In genomic region chr19:36348161-36348800, GRCm38 (mm10) we compare ENCODE assay signal across 8 mouse cellular contexts. TPM values are rescaled to one million over a fixed set of nuclear protein-coding genes. Genes with fewer than 3 reads are reported as not detected.
DNase-seq lines count a peak whose midpoint lies in the region; ATAC-seq and TF ChIP-seq lines count a peak whose summit lies in the region.

Gene Pcgf5 (plus strand): TSS chr19:36348309.

- H3K4me2 ChIP-seq in hindbrain, embryonic 16.5 days (ENCODE audit: low read length), result peak within 1 kb of the TSS; percentile 97

- no peak for TF ChIP-seq CTCF in gastrocnemius, adult 2 months (IDR thresholded peaks at IDR 0.05)

- peak; percentile 88 for ATAC-seq in hindbrain, embryonic 16.5 days

- H3K27me3 ChIP-seq in hindbrain, embryonic 16.5 days (replicated peaks; ENCODE audit: control insufficient read depth, insufficient read depth, low read length), result peaks cover 17% of the 10 kb centered on the region

- H3K27ac ChIP-seq in gastrocnemius, adult 2 months, result peak within 1 kb of the TSS; percentile 96
- H3K27ac ChIP-seq in hindbrain, embryonic 16.5 days (ENCODE audit: low read depth, low read length), result peak within 1 kb of the TSS; percentile 24; the same call in 1 of the 2 replicates

- intact Hi-C loops in gastrocnemius, adult 2 months (cut with DNase I), result loop anchor here (1.0 to 5.0 kb wide), 4 partner anchors 27 to 166 kb away; no protein-coding TSS in a partner anchor

- peaks cover 8% of the 10 kb centered on the region for H3K4me1 ChIP-seq in hindbrain, embryonic 16.5 days (ENCODE audit: control insufficient read depth, insufficient read depth, low read depth, low read length)

- peak within 1 kb of the TSS; percentile 79 for H3K9ac ChIP-seq in hindbrain, embryonic 16.5 days (ENCODE audit: low read depth, low read length)

- H3K36me3 ChIP-seq in hindbrain, embryonic 16.5 days (ENCODE audit: control insufficient read depth, insufficient read depth, low read length), result no peaks in the 10 kb centered on the region

- DNase-seq in R1 (ENCODE audit: low read depth, low spot score), result peak; percentile 61
- DNase-seq in cerebellum, postnatal 36 days, result peak; percentile 68 to 74
- DNase-seq in gastrocnemius, adult 2 months, result peak; percentile 96
- DNase-seq in left cerebral cortex, adult 18-20 months (ENCODE audit: low spot score in 2 of 2), result peak; percentile 63 to 72
- DNase-seq in lung, postnatal 4 days, result peak; percentile 68 to 81
- DNase-seq in retina, embryonic 14.5 days (ENCODE audit: low spot score), result peak; percentile 85
- DNase-seq in thymus, postnatal 36 days, result peak; percentile 77 to 81

- peak within 1 kb of the TSS; percentile 98 for H3K4me3 ChIP-seq in gastrocnemius, adult 2 months
- H3K4me3 ChIP-seq in hindbrain, embryonic 16.5 days (ENCODE audit: low read length), result peak within 1 kb of the TSS; percentile 96

- WGBS in hindbrain, embryonic 16.5 days, result under 1% methylated on average over 65 of the region's 92 CpGs

- H3K9me3 ChIP-seq in hindbrain, embryonic 16.5 days (ENCODE audit: control insufficient read depth, low read length), result no peaks in the 10 kb centered on the region

RNA-seq across cellular contexts. Expression of gene Pcgf5, which starts in this region (rescaled TPM):
- 10 to 100 TPM; 34.0 to 38.7 TPM for total RNA-seq in gastrocnemius, adult 2 months (2021)
- polyA plus RNA-seq in hindbrain, embryonic 16.5 days (2015; fragmentation: Nextera tagmentation; extraction: Ambion mirVana), result 6.6 and 7.2 TPM in 2 replicates
- 10 to 100 TPM; 30.8 to 31.9 TPM for total RNA-seq in left cerebral cortex, adult 18-20 months (2021)

Comparison
In these comparisons a context has a peak if more than half of its experiments do, and no peak if none do; other contexts are left out.
1. Peak in every context shown above with its lines: DNase-seq, ATAC-seq, H3K4me3 ChIP-seq and H3K27ac ChIP-seq.